Mouse (Mus musculus): ENCODE measurements around the gene Stx1a. TPM values are rescaled to one million over a fixed set of nuclear protein-coding genes. Genes with fewer than 3 reads are reported as not detected.
"Not testable (repeated sequence)": the region's sequence is repeated elsewhere in the genome, so short reads cannot be mapped to it uniquely, and the experiment has no call there.

Gene Stx1a
- polyA plus RNA-seq, 1 experiment from 2014 or later, result 54.5 TPM

DNA sequence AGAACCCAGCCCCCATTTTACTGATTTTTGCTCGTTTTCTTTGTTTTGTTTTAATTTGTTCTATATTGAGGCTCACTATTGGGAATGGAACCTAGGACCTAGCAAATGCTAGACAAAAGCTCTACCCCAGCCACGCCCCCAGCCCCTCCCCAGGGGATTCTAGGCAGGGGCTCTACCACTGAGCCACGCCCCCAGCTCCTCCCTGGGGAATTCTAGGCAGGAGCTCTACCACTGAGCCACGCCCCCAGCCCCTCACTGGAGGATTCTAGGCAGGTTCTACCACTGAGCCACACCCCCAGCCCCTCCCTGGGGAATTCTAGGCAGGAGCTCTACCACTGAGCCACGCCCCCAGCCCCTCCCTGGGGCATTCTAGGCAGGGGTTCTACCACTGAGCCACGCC is 26.0 kb downstream of the Stx1a start:
- H3K4me3 ChIP-seq; H3K27ac ChIP-seq; H3K9me3 ChIP-seq; H3K9ac ChIP-seq; H3K4me1 ChIP-seq; H3K27me3 ChIP-seq (replicated peaks); H3K4me2 ChIP-seq (replicated peaks); ATAC-seq (ENCODE audit: low FRiP score, low read depth): not testable (repeated sequence)
- H3K36me3 ChIP-seq, result peaks cover 55% of the 10 kb centered on the region
- WGBS, result 88% methylated on average over 6 of the region's 6 CpGs

GRCm38 (mm10) chr5:135053356-135053755 is 30.1 kb downstream of the Stx1a start:
- H3K9ac ChIP-seq, result no peak overlapping the region
- peaks cover 83% of the 10 kb centered on the region for H3K36me3 ChIP-seq
- H3K27me3 ChIP-seq (replicated peaks), result no peaks in the 10 kb centered on the region
- no peak overlapping the region for H3K4me3 ChIP-seq
- ATAC-seq (ENCODE audit: low FRiP score, low read depth), result no peak
- no peaks in the 10 kb centered on the region for H3K9me3 ChIP-seq
- no peaks in the 10 kb centered on the region for H3K4me1 ChIP-seq
- H3K4me2 ChIP-seq (replicated peaks), result no peak overlapping the region
- H3K27ac ChIP-seq, result no peak overlapping the region
- WGBS, result 93% methylated on average over 12 of the region's 12 CpGs

DNA sequence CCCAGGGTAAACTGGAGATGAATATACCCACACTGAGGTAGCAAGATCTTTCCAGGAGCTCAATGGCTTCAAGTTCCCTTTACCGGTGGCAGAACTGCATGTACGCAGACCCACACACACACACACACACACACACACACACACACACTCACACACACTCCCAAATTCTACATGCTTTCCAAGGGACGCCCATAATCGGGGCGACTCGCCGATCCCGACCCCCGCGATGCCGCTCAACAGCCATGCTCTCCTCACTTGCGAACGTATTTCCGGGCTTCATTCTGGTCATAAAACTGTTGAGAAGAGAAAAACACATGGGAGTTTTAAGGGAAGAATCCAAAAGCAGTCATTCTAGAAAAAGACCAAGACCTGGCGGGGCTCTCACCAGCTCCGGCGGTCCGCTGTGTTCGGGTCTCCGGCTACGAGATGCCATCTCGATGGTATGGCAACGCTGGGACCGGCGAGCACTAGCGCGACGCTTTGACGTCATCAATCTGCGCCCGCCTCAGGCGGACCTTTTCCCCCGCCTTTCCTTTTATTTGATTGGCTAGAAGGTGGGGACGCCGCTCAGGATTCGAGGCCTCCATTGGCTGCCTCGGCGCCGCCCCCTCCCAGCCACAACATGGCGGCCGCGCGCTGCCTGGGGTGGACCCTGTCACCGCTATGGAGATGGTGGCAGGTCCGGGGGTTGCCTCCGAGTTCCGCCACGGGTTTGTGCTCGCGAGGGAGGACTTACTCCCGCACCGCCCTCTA is 40.5 kb downstream of the Stx1a start, which contains the start of gene Dnajc30:
Gene Dnajc30, plus strand, starts transcription at position 574 of the 753 bp plus-strand sequence.
- WGBS, result 1% methylated on average over 51 of the region's 52 CpGs
- Histone ChIP-seq H3K9me3 (no peaks in the 10 kb centered on the region), H3K9ac (peak within 1 kb of the TSS; percentile 85), H3K4me2 (replicated peaks) (peak within 1 kb of the TSS; percentile 87), H3K27ac (no peak within 1 kb of the TSS), H3K4me3 (peak within 1 kb of the TSS; percentile 90), H3K4me1 (peaks cover 20% of the 10 kb centered on the region), H3K27me3 (replicated peaks) (no peaks in the 10 kb centered on the region), H3K36me3 (peaks cover 52% of the 10 kb centered on the region)
- ATAC-seq (ENCODE audit: low FRiP score, low read depth), result peak; percentile 94

DNA sequence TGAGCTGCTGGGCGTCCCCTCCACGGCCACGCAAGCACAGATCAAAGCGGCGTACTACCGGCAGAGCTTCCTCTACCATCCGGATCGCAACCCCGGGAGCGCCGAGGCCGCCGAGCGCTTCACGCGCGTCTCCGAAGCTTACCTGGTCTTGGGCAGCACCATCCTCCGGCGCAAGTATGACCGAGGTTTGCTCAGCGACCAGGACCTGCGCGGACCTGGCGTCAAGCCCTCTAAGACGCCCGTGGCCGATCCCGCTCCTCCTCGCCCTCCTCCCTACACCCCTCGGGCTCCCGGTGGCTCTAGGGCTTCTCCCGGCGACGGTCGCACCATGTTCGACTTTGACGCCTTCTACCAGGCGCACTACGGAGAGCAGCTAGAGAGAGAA is 41.1 kb downstream of the Stx1a start:
- H3K27ac ChIP-seq, result no peak overlapping the region
- peak overlapping the region; percentile 85 for H3K9ac ChIP-seq
- under 1% methylated on average over 40 of the region's 40 CpGs for WGBS
- peaks cover 46% of the 10 kb centered on the region for H3K36me3 ChIP-seq
- H3K4me3 ChIP-seq, result peak overlapping the region; percentile 90
- H3K4me1 ChIP-seq, result peaks cover 20% of the 10 kb centered on the region
- H3K4me2 ChIP-seq (replicated peaks), result peak overlapping the region; percentile 87
- H3K27me3 ChIP-seq (replicated peaks), result no peaks in the 10 kb centered on the region
- ATAC-seq (ENCODE audit: low FRiP score, low read depth), result peak; percentile 70
- no peaks in the 10 kb centered on the region for H3K9me3 ChIP-seq

- WGBS, result 79% methylated on average over 9 of the region's 9 CpGs
- H3K27me3 ChIP-seq (replicated peaks); H3K27ac ChIP-seq; ATAC-seq (ENCODE audit: low FRiP score, low read depth); H3K9me3 ChIP-seq: not testable (repeated sequence)
- H3K4me1 ChIP-seq, result peaks cover 20% of the 10 kb centered on the region
- peak within 1 kb of the TSS; percentile 87 for H3K4me2 ChIP-seq (replicated peaks)
- H3K36me3 ChIP-seq, result peaks cover 40% of the 10 kb centered on the region
- H3K9ac ChIP-seq, result peak within 1 kb of the TSS; percentile 85
- peak within 1 kb of the TSS; percentile 90 for H3K4me3 ChIP-seq
Observed at GRCm38 (mm10) chr5:135064909-135065446, 41.7 kb downstream of the Stx1a start, which contains the start of gene Bud23. Bud23 (minus strand) TSS chr5:135064959.

- no peak overlapping the region for H3K4me3 ChIP-seq
- no peaks in the 10 kb centered on the region for H3K27me3 ChIP-seq (replicated peaks)
- H3K27ac ChIP-seq, result no peak overlapping the region
- no peak for ATAC-seq (ENCODE audit: low FRiP score, low read depth)
- H3K36me3 ChIP-seq, result peaks cover 29% of the 10 kb centered on the region
- H3K4me2 ChIP-seq (replicated peaks), result peak overlapping the region; percentile 87
- peaks cover 20% of the 10 kb centered on the region for H3K4me1 ChIP-seq
- 93% methylated on average over 3 of the region's 3 CpGs for whole genome bisulfite sequencing
- H3K9ac ChIP-seq, result no peak overlapping the region
- no peaks in the 10 kb centered on the region for H3K9me3 ChIP-seq
Observed at GRCm38 (mm10) chr5:135066008-135066407, 42.7 kb downstream of the Stx1a start.

DNA sequence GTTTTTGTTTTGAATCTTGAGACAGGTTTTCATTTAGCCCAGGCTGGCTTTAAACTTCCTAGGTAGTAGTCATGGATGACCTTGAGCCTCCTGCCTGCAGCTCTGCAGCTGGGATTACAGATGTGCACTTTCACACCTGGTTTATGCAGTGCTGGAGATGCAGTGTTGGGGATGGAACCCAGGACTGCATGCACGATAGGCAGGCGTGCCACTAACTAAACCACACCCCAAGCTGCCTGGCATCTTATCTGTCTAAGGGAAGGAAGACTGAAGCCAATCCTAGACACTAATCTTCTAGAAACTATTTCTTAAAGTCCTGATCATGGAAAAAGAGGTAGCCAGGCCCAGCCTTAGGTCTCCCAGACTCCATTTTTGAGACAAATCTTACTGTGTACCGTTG is 47.2 kb downstream of the Stx1a start:
- ATAC-seq (ENCODE audit: low FRiP score, low read depth), result no peak
- Histone ChIP-seq H3K27ac (no peak overlapping the region), H3K4me2 (replicated peaks) (no peak overlapping the region), H3K27me3 (replicated peaks) (no peaks in the 10 kb centered on the region), H3K4me1 (peaks cover 20% of the 10 kb centered on the region), H3K36me3 (peaks cover 48% of the 10 kb centered on the region), H3K9ac (no peak overlapping the region), H3K4me3 (no peak overlapping the region), H3K9me3 (no peaks in the 10 kb centered on the region)
- 94% methylated on average over 3 of the region's 3 CpGs for WGBS

- no peak for ATAC-seq (ENCODE audit: low FRiP score, low read depth)
- H3K27me3 ChIP-seq (replicated peaks), result no peaks in the 10 kb centered on the region
- H3K4me1 ChIP-seq, result peaks cover 24% of the 10 kb centered on the region
- H3K4me3 ChIP-seq, result no peak overlapping the region
- H3K36me3 ChIP-seq, result peaks cover 47% of the 10 kb centered on the region
- H3K4me2 ChIP-seq (replicated peaks), result no peak overlapping the region
- 88% methylated on average over 2 of the region's 2 CpGs for WGBS
- H3K27ac ChIP-seq, result no peak overlapping the region
- H3K9ac ChIP-seq, result no peak overlapping the region
- no peaks in the 10 kb centered on the region for H3K9me3 ChIP-seq
Observed at GRCm38 (mm10) chr5:135072061-135072460, 48.8 kb downstream of the Stx1a start.

DNA sequence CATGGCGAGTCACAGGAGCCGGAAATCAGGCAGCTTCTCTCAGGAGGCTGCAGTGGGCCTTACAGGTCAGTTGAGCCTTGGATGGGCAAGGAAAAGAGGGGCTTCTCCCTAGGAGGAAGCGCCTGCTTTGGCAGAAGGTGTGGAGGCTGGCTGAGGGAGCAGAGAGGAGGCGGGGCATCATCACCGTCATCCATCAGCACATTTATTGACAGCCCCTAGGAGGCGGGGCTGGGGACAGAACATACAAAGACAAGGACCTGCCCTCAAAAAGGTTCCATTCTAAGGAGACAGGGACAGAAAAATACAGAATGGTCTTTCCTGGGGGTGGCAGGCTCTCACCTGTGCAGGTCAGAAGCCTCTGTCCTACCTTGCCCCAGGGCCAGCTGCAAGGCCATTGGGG is 49.4 kb downstream of the Stx1a start:
- no peaks in the 10 kb centered on the region for H3K9me3 ChIP-seq
- peaks cover 45% of the 10 kb centered on the region for H3K36me3 ChIP-seq

DNA sequence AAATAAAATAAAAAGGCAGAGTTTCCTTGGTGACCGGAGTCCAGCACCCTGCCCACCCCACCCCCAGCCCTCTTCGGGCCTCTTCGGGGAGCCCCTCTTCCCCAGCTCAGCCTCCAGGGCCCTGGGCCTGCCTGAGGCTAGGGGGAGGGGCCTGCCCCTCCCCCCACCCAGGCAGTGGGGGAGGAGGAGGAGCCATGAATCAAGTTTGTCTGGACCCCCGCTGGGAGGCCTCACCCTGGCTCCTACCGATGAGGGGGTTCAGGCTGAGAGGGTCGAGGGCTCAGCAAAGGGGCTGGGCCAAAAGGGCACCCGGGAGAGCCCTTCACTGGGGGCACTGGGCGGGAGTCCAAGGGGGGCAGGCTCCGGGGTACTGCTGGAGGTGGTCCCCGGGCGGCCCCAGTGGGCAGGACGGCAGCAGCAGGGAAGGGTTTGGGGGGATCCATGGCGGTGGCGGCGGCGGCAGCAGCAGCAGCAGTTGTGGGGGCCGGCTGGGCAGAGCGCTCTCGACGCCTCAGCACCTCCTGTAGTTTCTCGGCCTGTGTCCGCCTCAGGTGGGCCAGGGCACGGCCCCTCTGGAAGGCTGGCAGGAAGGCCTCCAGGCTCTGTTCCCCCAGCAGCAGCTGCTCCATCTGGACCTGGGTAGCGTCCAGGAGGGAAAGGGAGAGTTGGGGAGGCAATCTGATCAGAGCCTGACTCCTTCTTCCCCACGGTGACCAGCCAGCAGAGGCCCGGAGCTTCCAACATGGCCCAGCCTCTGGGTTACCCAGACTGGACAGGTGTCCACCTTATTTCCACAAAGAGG is 50.3 kb downstream of the Stx1a start:
- peaks cover 30% of the 10 kb centered on the region for H3K4me1 ChIP-seq
- no peak overlapping the region for H3K27ac ChIP-seq
- H3K4me2 ChIP-seq (replicated peaks), result peak overlapping the region; percentile 27
- no peaks in the 10 kb centered on the region for H3K27me3 ChIP-seq (replicated peaks)
- H3K36me3 ChIP-seq, result peaks cover 37% of the 10 kb centered on the region
- H3K4me3 ChIP-seq, result no peak overlapping the region
- no peaks in the 10 kb centered on the region for H3K9me3 ChIP-seq
- WGBS, result 22% methylated on average over 20 of the region's 26 CpGs
- no peak for ATAC-seq (ENCODE audit: low FRiP score, low read depth)
- H3K9ac ChIP-seq, result 0 out of 2 replicates have a peak overlapping the region, but pooled peaks have one; percentile 26

More for the DNA sequence above, 49.4 kb downstream of the Stx1a start:
- peaks cover 26% of the 10 kb centered on the region for H3K4me1 ChIP-seq
- ATAC-seq (ENCODE audit: low FRiP score, low read depth), result no peak
- H3K27ac ChIP-seq, result no peak overlapping the region
- no peak overlapping the region for H3K4me3 ChIP-seq
- 61% methylated on average over 6 of the region's 6 CpGs for WGBS
- no peak overlapping the region for H3K9ac ChIP-seq
- H3K27me3 ChIP-seq (replicated peaks), result no peaks in the 10 kb centered on the region
- no peak overlapping the region for H3K4me2 ChIP-seq (replicated peaks)

GRCm38 (mm10) chr5:135075655-135076054 is 52.4 kb downstream of the Stx1a start:
- Histone ChIP-seq H3K27ac (no peak overlapping the region), H3K9me3 (no peaks in the 10 kb centered on the region), H3K36me3 (peaks cover 37% of the 10 kb centered on the region), H3K9ac (no peak overlapping the region), H3K4me1 (peaks cover 31% of the 10 kb centered on the region), H3K27me3 (replicated peaks) (no peaks in the 10 kb centered on the region; the same call in 1 of the 2 replicates), H3K4me3 (no peak overlapping the region), H3K4me2 (replicated peaks) (no peak overlapping the region)
- WGBS, result 78% methylated on average over 4 of the region's 4 CpGs
- no peak for ATAC-seq (ENCODE audit: low FRiP score, low read depth)

DNA sequence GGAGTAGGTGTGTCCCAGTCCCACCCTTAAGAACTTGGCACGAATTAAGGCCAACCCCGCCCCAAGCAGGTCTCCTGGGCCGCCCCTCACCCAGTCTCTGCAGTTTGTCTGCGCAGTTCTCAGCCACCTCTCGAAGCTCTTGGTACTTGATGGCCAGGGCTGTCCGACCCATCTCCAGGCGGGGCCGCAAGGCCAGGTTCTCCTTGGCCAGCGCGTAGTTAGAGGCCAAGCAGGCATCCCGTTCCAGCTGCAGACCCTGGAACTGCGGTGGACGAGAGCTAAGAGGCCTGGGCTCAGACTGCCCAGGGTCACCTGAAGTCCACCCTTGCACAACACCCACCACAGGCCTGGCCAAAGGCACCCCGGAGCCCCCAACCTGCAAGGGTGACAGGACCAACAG is 53.1 kb downstream of the Stx1a start:
- Histone ChIP-seq H3K9ac (peak overlapping the region; percentile 99; the same call in 1 of the 2 replicates), H3K9me3 (no peaks in the 10 kb centered on the region), H3K4me2 (replicated peaks) (peak overlapping the region; percentile 74), H3K27ac (no peak overlapping the region), H3K36me3 (peaks cover 37% of the 10 kb centered on the region), H3K27me3 (replicated peaks) (no peaks in the 10 kb centered on the region; the same call in 1 of the 2 replicates), H3K4me3 (peak overlapping the region; percentile 92), H3K4me1 (peaks cover 31% of the 10 kb centered on the region)
- no peak for ATAC-seq (ENCODE audit: low FRiP score, low read depth)
- WGBS, result 89% methylated on average over 14 of the region's 14 CpGs

Measured in neural tube, embryonic 12.5 days (tissue).